Mouse (Mus musculus): ENCODE results near the gene Frem1.

- no peak for TF ChIP-seq GATA1 (IDR thresholded peaks at IDR 0.05; ENCODE audit: low read length)
- no peak for TF ChIP-seq TAL1 (IDR thresholded peaks at IDR 0.05; ENCODE audit: low read length)
These were observed 38.7 kb upstream of the Frem1 start for GRCm38 (mm10) chr4:83090691-83091448.
